Mouse (Mus musculus): ENCODE data around the gene Sirt4. TPM values are rescaled to one million over a fixed set of nuclear protein-coding genes. Genes with fewer than 3 reads are reported as not detected.

Sirt4 gene
- polyA plus RNA-seq, 1 experiment from 2014 or later = 7.5 TPM

DNA sequence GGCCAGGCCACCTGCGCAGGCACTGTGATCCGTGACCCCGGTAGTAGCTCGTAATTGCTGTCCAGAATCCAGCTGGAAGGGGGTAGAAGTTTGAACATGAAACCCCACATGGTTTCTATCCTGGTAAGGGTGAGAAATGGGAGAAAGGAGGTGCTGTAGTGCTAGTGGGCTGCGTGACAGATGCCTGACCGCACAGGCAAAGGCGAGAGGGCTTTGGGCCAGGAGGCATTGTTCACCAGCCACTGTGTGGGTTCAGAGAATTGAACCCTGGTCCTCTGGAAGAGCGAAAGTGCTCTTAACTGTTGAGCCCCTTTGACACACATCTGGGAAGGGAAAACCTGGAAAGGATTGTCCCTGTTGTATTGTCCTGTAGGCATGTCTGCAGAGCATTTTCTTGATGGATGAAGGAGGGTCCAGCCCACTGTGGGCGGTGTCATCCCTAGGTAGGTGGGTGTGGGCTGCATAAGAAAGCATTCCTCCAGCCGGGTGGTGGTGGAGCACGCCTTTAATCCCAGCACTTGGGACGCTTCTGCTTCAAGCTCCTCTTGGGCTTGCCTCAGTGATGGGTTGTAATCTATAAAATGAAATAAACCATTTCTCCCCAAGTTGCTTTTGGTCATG is 8.3 kb downstream of the Sirt4 start:
- H3K9ac ChIP-seq = peak overlapping the region; percentile 50
- H3K36me3 ChIP-seq = peaks cover 7% of the 10 kb centered on the region
- H3K9me3 ChIP-seq (replicated peaks) = no peaks in the 10 kb centered on the region
- peaks cover 15% of the 10 kb centered on the region for H3K27me3 ChIP-seq (replicated peaks)
- no peak overlapping the region for H3K27ac ChIP-seq
- WGBS (ENCODE audit: insufficient replicate concordance) = 30% methylated on average over 12 of the region's 12 CpGs
- peak; percentile 44 for ATAC-seq
- peak overlapping the region; percentile 62 for H3K4me2 ChIP-seq
- H3K4me1 ChIP-seq = peaks cover 35% of the 10 kb centered on the region
- H3K4me3 ChIP-seq = peak overlapping the region; percentile 34

DNA sequence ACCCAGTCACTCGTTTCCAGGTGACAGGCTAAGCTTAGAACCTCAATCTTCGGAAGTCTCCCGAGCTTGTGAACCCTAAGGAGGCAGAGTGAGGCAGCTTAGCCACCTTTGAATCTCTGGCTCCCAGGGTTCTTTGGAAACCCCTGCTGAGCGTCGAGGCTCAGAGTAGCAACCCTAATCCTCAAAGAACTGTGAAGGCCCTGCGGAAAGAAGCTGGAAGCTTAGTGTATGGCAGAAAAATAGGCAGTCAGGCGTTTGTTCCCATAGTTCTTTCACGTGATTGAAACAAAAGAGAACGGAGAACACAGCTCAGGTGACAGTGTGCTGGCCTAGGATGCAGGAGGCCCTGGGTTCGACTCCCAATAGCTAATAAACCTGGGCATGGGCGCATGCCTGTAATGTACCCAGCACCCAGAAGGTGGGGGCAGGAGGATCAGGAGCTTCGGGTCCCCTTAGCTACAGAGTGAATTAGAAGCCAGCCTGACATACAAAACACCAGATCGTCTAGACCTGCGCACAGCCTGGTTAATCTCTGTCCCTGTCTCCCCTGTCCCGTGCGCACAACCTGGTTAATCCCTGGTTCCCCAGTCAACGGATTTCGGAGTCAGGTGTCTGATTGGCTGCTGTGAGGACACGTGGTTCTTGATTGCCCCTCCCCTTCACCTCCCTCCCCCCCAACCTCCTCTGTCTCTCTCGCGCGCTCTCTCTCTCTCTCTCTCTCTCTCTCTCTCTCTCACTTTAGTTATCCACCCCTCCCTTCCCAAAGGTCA is 9.0 kb downstream of the Sirt4 start:
- H3K36me3 ChIP-seq = peaks cover 7% of the 10 kb centered on the region
- peaks cover 40% of the 10 kb centered on the region for H3K4me1 ChIP-seq
- no peaks in the 10 kb centered on the region for H3K9me3 ChIP-seq (replicated peaks)
- peak overlapping the region; percentile 62 for H3K4me2 ChIP-seq
- 15% methylated on average over 22 of the region's 22 CpGs for WGBS (ENCODE audit: insufficient replicate concordance)
- H3K9ac ChIP-seq = peak overlapping the region; percentile 50
- ATAC-seq = peak; percentile 70
- H3K27ac ChIP-seq = no peak overlapping the region
- peaks cover 18% of the 10 kb centered on the region for H3K27me3 ChIP-seq (replicated peaks)
- peak overlapping the region; percentile 34 for H3K4me3 ChIP-seq

DNA sequence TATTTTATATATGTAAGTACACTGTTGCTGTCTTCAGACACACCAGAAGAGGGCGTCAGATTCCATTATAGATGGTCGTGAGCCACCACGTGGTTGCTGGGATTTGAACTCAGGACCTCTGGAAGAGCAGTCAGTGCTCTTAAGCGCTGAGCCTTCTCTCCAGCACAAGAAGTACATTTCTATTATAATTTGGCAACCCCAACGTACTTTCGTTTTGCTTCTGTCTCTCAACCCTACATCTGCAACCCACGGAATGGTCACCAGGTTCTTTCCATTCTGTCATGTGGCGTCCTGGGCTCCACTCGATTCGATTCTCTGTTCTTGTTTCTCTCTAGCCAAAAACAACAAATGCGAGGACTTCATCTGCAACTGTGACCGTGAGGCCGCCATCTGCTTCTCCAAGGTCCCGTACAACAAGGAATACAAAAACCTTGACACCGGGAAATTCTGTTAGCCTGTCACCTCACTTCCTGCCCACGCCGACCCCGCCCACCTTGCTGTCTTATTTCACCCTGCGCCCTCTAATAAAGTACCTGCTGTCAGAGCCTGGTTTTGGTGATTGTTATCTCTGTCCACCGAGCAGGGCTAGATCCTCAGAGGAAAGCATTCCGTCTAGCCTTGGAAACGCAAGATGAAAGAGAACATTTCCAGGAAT is 10.2 kb downstream of the Sirt4 start:
- no peak for ATAC-seq
- Histone ChIP-seq H3K4me2 (peak overlapping the region; percentile 39), H3K27me3 (replicated peaks) (peaks cover 20% of the 10 kb centered on the region), H3K27ac (no peak overlapping the region), H3K4me1 (peaks cover 29% of the 10 kb centered on the region), H3K36me3 (peaks cover under 1% of the 10 kb centered on the region), H3K4me3 (no peak overlapping the region), H3K9ac (no peak overlapping the region), H3K9me3 (replicated peaks) (no peaks in the 10 kb centered on the region)
- 49% methylated on average over 22 of the region's 22 CpGs for WGBS (ENCODE audit: insufficient replicate concordance)

DNA sequence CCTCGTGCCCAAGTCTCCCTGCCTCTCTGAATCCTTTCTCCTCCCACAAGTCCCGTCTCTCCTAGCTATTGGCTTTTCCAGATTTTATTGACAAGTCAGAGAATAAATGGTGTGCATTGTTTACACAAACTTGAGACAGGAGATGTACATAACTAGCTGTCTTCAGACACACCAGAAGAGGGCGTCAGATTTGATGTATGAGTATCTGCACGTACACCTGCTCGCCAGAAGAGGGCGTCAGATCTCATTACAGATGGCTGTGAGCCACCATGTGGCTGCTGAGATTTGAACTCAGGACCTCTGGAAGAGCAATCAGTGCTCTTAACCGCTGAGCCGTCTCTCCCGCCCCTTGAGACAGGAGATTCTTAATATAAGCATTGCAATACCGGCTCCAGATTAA is 11.3 kb downstream of the Sirt4 start:
- Histone ChIP-seq H3K4me3 (no peak overlapping the region), H3K4me2 (no peak overlapping the region)
- ATAC-seq = no peak

DNA sequence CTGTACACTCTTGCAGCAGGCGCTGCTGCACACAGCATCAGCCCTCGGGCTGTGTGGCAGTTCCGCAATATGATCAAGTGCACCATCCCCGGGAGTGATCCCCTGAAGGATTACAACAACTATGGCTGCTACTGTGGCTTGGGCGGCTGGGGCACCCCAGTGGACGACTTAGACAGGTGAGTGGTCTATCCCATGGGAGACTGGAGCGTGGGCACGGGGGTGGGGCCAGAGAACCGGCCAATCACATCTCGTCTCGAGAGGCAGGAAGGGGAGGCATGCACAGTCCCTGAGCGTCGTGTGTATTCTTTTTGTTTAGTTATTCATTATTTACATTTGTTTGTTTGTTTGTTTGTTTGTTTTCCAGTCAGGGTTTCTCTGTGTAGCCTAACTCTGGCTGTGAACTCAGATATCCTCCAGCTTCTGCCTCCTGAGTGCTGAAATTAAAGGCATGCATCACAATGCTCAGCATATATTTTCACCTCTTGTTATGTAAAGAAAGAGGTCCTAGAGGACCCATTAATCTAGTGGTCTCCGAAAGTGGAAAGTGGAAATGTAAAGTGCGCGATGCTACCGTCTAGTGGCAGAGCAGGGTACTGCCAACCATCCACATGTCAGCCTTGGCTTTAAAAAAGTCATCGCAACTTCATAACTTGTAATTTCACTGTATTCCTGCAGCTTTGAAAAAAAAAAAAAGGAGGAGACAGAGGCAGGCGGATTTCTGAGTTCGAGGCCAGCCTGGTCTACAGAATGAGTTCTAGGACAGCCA is 13.6 kb downstream of the Sirt4 start:
- Histone ChIP-seq H3K27ac (no peak overlapping the region), H3K9ac (no peak overlapping the region), H3K4me3 (peak overlapping the region; percentile 1; the same call in 1 of the 2 replicates), H3K9me3 (replicated peaks) (no peaks in the 10 kb centered on the region), H3K36me3 (no peaks in the 10 kb centered on the region), H3K4me2 (peak overlapping the region; percentile 34), H3K4me1 (peaks cover 30% of the 10 kb centered on the region), H3K27me3 (replicated peaks) (peaks cover 25% of the 10 kb centered on the region)
- WGBS (ENCODE audit: insufficient replicate concordance) = 29% methylated on average over 20 of the region's 20 CpGs
- no peak for ATAC-seq

More for the DNA sequence above, 11.3 kb downstream of the Sirt4 start:
- Histone ChIP-seq H3K9me3 (replicated peaks) (no peaks in the 10 kb centered on the region), H3K27me3 (replicated peaks) (peaks cover 20% of the 10 kb centered on the region), H3K9ac (no peak overlapping the region), H3K36me3 (no peaks in the 10 kb centered on the region), H3K4me1 (peaks cover 28% of the 10 kb centered on the region), H3K27ac (no peak overlapping the region)
- WGBS (ENCODE audit: insufficient replicate concordance) = 57% methylated on average over 10 of the region's 10 CpGs

DNA sequence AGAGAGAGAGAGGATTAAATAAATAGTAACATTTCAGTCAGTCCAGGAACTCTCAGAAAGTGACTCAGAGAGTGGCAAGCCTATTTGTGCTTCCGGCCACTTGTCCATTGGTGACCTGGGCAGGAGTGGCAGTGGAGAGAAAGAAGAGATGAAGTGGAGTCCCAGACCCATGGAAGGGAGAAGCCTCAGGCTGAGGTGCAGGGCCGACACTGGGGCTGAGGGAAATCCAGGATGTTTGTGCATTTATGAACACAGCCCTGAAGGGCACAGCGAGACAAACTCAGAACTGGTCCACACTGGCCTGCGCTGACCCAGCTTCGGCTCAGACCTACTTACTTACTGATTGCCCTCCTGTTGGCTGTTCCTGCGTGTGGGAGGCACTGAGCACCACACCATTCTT is 14.7 kb downstream of the Sirt4 start:
- Histone ChIP-seq H3K4me2 (no peak overlapping the region), H3K36me3 (no peaks in the 10 kb centered on the region), H3K4me3 (no peak overlapping the region), H3K9me3 (replicated peaks) (no peaks in the 10 kb centered on the region), H3K27ac (no peak overlapping the region), H3K4me1 (peaks cover 25% of the 10 kb centered on the region), H3K9ac (no peak overlapping the region), H3K27me3 (replicated peaks) (peaks cover 17% of the 10 kb centered on the region)
- ATAC-seq = no peak
- 70% methylated on average over 6 of the region's 6 CpGs for WGBS (ENCODE audit: insufficient replicate concordance)

DNA sequence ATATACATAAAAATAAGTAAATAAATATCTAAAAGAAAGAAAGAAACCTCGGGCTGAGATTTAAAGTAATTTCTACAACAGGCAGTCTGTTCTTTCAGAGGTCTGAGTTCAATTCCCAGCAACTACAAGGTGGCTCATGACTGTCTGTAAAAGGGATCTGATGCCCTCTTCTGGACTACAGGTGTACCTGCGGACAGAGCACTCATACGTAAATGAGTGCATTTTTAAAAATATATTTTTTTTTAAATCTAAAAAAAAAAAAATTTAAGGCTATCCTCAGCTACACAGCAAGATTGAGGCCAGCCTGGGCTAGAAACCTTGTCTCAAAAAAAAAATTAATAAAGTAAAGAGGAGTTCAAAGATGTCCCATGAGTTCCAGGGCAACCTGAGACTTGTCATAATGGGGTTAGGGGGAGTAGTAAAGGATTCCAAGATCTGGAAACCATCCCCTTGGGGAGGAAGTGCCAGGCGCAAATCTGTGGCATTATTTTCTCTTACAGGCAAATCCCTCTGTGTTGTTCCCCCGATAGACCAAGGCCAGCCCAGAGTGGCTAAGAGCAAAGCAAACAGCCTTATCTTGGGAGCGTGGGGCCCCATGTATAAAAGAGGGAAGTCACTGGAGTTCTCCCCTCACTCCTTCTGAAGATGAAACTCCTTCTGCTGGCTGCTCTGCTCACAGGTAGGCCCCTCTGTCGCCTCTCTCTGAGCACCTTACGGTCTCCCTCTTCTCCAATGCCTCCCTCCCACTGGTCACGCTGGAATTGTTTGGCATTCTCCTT is 18.7 kb downstream of the Sirt4 start, which contains the start of gene Pla2g1b:
Gene Pla2g1b (plus strand): TSS at position 621 of the 779 bp plus-strand sequence.
- Histone ChIP-seq H3K27me3 (replicated peaks) (peaks cover 10% of the 10 kb centered on the region; the same call in 1 of the 2 replicates), H3K36me3 (no peaks in the 10 kb centered on the region), H3K9ac (peak within 1 kb of the TSS; percentile 29; the same call in 1 of the 2 replicates), H3K27ac (no peak within 1 kb of the TSS), H3K9me3 (replicated peaks) (no peaks in the 10 kb centered on the region), H3K4me1 (peaks cover 13% of the 10 kb centered on the region), H3K4me2 (peak within 1 kb of the TSS; percentile 19; the same call in 1 of the 2 replicates), H3K4me3 (no peak within 1 kb of the TSS)
- ATAC-seq = no peak
- WGBS (ENCODE audit: insufficient replicate concordance) = 29% methylated on average over 9 of the region's 9 CpGs

DNA sequence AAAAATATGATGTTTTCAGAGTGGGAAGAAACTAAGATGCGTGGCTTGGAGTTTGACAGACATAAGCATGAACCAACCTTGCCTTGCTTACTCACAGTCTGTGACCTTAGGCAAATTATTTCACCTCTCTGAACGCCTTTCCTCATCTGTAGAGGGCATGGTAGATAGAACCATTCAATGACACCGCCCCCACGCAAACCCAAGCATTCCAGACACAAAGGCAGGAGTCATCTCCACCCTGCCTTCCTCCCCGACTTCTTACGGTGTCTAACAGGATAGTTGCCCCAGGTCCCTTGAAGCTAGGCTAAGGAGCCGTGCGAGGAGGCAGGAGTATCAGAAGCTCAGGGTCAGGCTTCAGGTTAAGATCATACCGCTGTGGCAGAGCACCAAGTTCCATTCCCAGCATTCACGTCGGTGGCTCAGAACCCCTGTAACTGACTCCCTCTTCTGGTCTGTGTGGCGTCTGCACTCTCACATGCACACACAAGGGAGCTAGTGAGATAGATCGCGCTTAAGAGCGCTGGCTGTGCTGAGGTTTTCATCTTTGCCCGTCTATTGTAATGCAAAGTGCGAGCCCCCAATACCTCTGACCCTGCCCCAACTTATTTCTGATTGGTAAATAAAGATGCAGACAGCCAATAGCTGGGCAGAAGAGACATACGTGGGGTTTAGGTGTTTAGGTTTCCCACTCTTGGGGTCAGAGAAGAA is 20.0 kb downstream of the Sirt4 start:
- no peak for ATAC-seq

DNA sequence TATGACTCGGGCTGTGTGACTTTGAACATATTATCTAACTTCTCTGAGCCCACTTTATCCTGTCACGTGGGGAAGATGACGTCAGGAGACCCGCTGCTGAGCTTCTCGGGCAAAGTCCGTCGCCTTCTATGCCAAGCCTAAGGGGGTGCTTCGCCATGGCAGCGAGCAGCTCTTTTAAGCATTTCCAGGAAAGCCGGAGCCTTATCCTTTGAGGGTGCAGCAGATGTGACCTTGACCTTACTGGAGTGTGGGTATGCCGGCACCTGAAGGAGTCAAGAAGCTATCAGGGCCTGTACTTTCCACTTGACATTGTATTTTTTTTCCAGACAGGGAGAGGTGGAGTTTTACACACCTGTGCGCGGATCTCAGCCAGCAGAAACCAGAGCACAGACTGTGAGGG is 25.6 kb downstream of the Sirt4 start:
- H3K4me3 ChIP-seq = no peak overlapping the region
- peaks cover 3% of the 10 kb centered on the region; the same call in 1 of the 2 replicates for H3K4me1 ChIP-seq
- H3K36me3 ChIP-seq = no peaks in the 10 kb centered on the region
- peaks cover 22% of the 10 kb centered on the region; the same call in 1 of the 2 replicates for H3K27me3 ChIP-seq (replicated peaks)
- no peak overlapping the region for H3K9ac ChIP-seq
- no peak overlapping the region for H3K27ac ChIP-seq
- 57% methylated on average over 13 of the region's 13 CpGs for WGBS (ENCODE audit: insufficient replicate concordance)
- no peak overlapping the region for H3K4me2 ChIP-seq
- no peaks in the 10 kb centered on the region for H3K9me3 ChIP-seq (replicated peaks)
- no peak for ATAC-seq

More for the DNA sequence above, 20.0 kb downstream of the Sirt4 start:
- Histone ChIP-seq H3K4me1 (peaks cover 14% of the 10 kb centered on the region), H3K9me3 (replicated peaks) (no peaks in the 10 kb centered on the region), H3K27me3 (replicated peaks) (peaks cover 5% of the 10 kb centered on the region; the same call in 1 of the 2 replicates), H3K4me3 (no peak overlapping the region), H3K4me2 (no peak overlapping the region), H3K27ac (no peak overlapping the region), H3K9ac (no peak overlapping the region), H3K36me3 (no peaks in the 10 kb centered on the region)
- 73% methylated on average over 18 of the region's 18 CpGs for WGBS (ENCODE audit: insufficient replicate concordance)

DNA sequence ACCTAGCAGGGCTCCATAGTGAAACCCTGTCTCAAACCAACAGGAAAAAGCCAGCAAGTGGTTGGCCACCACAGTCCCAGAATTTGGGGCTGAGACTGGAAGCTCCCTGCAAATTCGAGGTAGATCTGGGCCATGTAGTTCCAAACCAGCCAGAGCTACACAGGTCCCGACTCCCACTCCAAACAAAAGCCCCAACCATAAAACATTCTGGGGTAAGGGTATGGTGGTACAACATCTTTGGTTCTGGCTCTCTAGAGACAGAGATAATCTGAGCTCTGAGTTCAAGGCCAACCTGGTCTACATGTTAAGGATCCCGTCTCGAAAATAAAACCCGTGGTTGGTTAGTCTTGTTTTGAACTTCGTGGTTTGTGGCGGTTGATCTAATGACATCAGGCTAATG is 28.7 kb downstream of the Sirt4 start:
- H3K36me3 ChIP-seq = no peaks in the 10 kb centered on the region
- H3K27ac ChIP-seq = no peak overlapping the region
- H3K27me3 ChIP-seq (replicated peaks) = peaks cover 25% of the 10 kb centered on the region; the same call in 1 of the 2 replicates
- WGBS (ENCODE audit: insufficient replicate concordance) = 60% methylated on average over 7 of the region's 7 CpGs
- no peaks in the 10 kb centered on the region for H3K9me3 ChIP-seq (replicated peaks)
- H3K4me3 ChIP-seq = no peak overlapping the region
- H3K4me2 ChIP-seq = no peak overlapping the region
- no peak overlapping the region for H3K9ac ChIP-seq
- H3K4me1 ChIP-seq = peaks cover 7% of the 10 kb centered on the region; the same call in 1 of the 2 replicates
- no peak for ATAC-seq

Data from liver, embryonic 12.5 days (tissue).